Mouse (Mus musculus): ENCODE measurements at regions not wholly inside any gene's neighbourhood (a gene's known extent, or its start where the extent isn't known, plus 50 kb on each side); places are given as distances from the start of the nearest gene placed in this dataset.

DNA sequence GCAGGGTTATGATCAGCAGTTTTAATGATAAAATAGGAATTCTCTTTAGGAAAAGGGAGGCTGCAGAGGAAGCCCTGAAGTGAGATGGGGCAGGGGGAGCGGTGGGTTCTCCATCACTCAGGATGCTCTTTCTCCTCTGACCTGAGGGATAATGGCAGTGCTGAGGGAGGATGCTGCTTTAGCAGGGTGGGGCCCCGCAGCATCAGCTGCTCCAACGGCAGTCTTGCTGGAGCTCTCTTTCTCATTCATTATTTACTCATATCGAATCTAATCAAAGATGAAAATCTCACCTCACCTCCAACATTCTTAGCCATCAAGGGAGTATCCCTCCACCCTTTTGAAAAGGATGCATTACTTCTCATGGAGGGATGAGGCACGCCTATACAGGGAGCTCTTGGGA, 141.7 kb downstream of the Gm11011 start:
- TF ChIP-seq TCF3 (IDR thresholded peaks at IDR 0.05; ENCODE audit: insufficient read length, low read depth), result no peak
- no peak for TF ChIP-seq MYOD1 (IDR thresholded peaks at IDR 0.05; ENCODE audit: control insufficient read depth in 1 of 3, insufficient read length in 2 of 3, low read depth in 2 of 3)
- no peak for TF ChIP-seq USF1 (IDR thresholded peaks at IDR 0.05; ENCODE audit: low read depth)
- no peak for TF ChIP-seq E2F4 (IDR thresholded peaks at IDR 0.05; ENCODE audit: insufficient read depth)
- TF ChIP-seq POLR2A (IDR thresholded peaks at IDR 0.05; ENCODE audit: insufficient read length, low read depth), result no peak
- TF ChIP-seq CEBPB (IDR thresholded peaks at IDR 0.05; ENCODE audit: insufficient read depth, poor library complexity, severe bottlenecking), result no peak
- TF ChIP-seq MYOG (IDR thresholded peaks at IDR 0.05; ENCODE audit: control insufficient read depth in 1 of 3, insufficient read depth in 1 of 3, insufficient read length in 2 of 3, low read depth in 2 of 3), result no peak
- TF ChIP-seq SRF (IDR thresholded peaks at IDR 0.05; ENCODE audit: control insufficient read depth, insufficient read length, low read depth), result no peak
- no peak for TF ChIP-seq MAX (IDR thresholded peaks at IDR 0.05; ENCODE audit: low read depth)
- H3K4me2 ChIP-seq (ENCODE audit: low read depth), result no peak overlapping the region
- no peaks in the 10 kb centered on the region for H3K36me3 ChIP-seq (ENCODE audit: control insufficient read depth, insufficient read depth)
- H3K79me2 ChIP-seq (ENCODE audit: control insufficient read depth, insufficient read depth), result no peaks in the 10 kb centered on the region
- H3K4me3 ChIP-seq, result no peak overlapping the region
- no peak overlapping the region for H3ac ChIP-seq (ENCODE audit: control insufficient read depth, insufficient read length)
- H3K27me3 ChIP-seq (ENCODE audit: control insufficient read depth, insufficient read depth, insufficient read length), result no peaks in the 10 kb centered on the region

DNA sequence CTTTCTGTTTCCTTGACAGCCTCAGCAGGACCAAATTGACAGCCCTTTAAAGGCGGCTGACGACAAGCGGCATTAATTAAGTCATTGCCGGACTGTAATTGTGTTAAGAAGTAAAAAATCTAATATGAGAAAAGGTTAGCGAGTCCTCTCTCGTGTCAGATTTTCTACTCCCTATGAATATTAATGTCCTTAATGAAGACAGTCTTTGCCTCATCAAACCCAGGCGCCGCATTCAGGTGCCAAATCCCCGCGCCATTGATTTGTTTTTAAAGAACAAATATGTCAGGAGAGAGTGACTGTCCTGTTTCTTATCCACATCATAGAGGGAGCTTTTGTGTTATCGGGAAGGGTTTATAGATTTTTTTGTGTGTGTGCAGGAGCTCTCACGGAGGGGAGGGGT, 142.2 kb downstream of the Gm11011 start:
- H3K4me3 ChIP-seq, result no peak overlapping the region
- no peaks in the 10 kb centered on the region for H3K27me3 ChIP-seq (ENCODE audit: control insufficient read depth, insufficient read depth, insufficient read length)
- no peak overlapping the region for H3K4me2 ChIP-seq (ENCODE audit: low read depth)
- H3K79me2 ChIP-seq (ENCODE audit: control insufficient read depth, insufficient read depth), result no peaks in the 10 kb centered on the region
- no peaks in the 10 kb centered on the region for H3K36me3 ChIP-seq (ENCODE audit: control insufficient read depth, insufficient read depth)
- no peak overlapping the region for H3ac ChIP-seq (ENCODE audit: control insufficient read depth, insufficient read length)
- no peak for TF ChIP-seq E2F4 (IDR thresholded peaks at IDR 0.05; ENCODE audit: insufficient read depth)
- no peak for TF ChIP-seq TCF12 (IDR thresholded peaks at IDR 0.05; ENCODE audit: insufficient read depth, poor library complexity, severe bottlenecking)
- no peak for TF ChIP-seq POLR2A (IDR thresholded peaks at IDR 0.05; ENCODE audit: insufficient read length, low read depth)
- no peak for TF ChIP-seq MYOD1 (IDR thresholded peaks at IDR 0.05; ENCODE audit: control insufficient read depth in 1 of 3, insufficient read length in 2 of 3, low read depth in 2 of 3)
- no peak for TF ChIP-seq SRF (IDR thresholded peaks at IDR 0.05; ENCODE audit: control insufficient read depth, insufficient read length, low read depth)
- TF ChIP-seq MAX (IDR thresholded peaks at IDR 0.05; ENCODE audit: low read depth), result no peak
- TF ChIP-seq USF1 (IDR thresholded peaks at IDR 0.05; ENCODE audit: low read depth), result no peak
- no peak for TF ChIP-seq CEBPB (IDR thresholded peaks at IDR 0.05; ENCODE audit: insufficient read depth, poor library complexity, severe bottlenecking)
- TF ChIP-seq REST (IDR thresholded peaks at IDR 0.05; ENCODE audit: insufficient read depth, insufficient read length), result no peak
- TF ChIP-seq TCF3 (IDR thresholded peaks at IDR 0.05; ENCODE audit: insufficient read length, low read depth), result no peak
- TF ChIP-seq POLR2AphosphoS2 (IDR thresholded peaks at IDR 0.05; ENCODE audit: insufficient read length, low read depth), result no peak
- no peak for TF ChIP-seq MYOG (IDR thresholded peaks at IDR 0.05; ENCODE audit: control insufficient read depth in 1 of 3, insufficient read depth in 1 of 3, insufficient read length in 2 of 3, low read depth in 2 of 3)

DNA sequence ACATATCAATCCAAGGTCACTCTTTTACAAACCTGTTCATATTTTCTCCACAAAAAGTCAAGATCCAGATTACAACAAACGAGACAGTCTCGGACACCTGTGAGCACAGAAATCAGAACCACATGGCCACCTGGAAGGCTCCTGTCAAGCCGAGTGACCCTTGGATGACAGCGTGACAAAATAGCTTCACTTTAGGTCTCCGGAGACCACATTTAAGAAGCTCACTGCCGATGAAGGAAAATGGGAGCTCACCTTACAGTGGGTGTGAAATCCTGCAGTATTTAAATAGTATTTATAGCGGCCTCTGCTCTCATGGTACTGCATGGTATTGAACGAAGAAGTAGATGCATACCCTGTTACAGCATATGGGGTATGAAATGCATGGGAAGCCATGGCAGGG, 144.3 kb downstream of the Gm11011 start:
- Histone ChIP-seq H3K4me3 (no peak overlapping the region), H3K27me3 (ENCODE audit: control insufficient read depth, insufficient read depth, insufficient read length) (no peaks in the 10 kb centered on the region), H3ac (ENCODE audit: control insufficient read depth, insufficient read length) (no peak overlapping the region), H3K36me3 (ENCODE audit: control insufficient read depth, insufficient read depth) (no peaks in the 10 kb centered on the region), H3K4me2 (ENCODE audit: low read depth) (no peak overlapping the region), H3K79me2 (ENCODE audit: control insufficient read depth, insufficient read depth) (no peaks in the 10 kb centered on the region)
- TF ChIP-seq POLR2AphosphoS2 (IDR thresholded peaks at IDR 0.05; ENCODE audit: insufficient read length, low read depth) (no peak), MYOD1 (IDR thresholded peaks at IDR 0.05; ENCODE audit: control insufficient read depth in 1 of 3, insufficient read length in 2 of 3, low read depth in 2 of 3) (no peak), POLR2A (IDR thresholded peaks at IDR 0.05; ENCODE audit: insufficient read length, low read depth) (no peak), SRF (IDR thresholded peaks at IDR 0.05; ENCODE audit: control insufficient read depth, insufficient read length, low read depth) (no peak), REST (IDR thresholded peaks at IDR 0.05; ENCODE audit: insufficient read depth, insufficient read length) (no peak), TCF3 (IDR thresholded peaks at IDR 0.05; ENCODE audit: insufficient read length, low read depth) (no peak), USF1 (IDR thresholded peaks at IDR 0.05; ENCODE audit: low read depth) (no peak), E2F4 (IDR thresholded peaks at IDR 0.05; ENCODE audit: insufficient read depth) (no peak), CEBPB (IDR thresholded peaks at IDR 0.05; ENCODE audit: insufficient read depth, poor library complexity, severe bottlenecking) (no peak), MYOG (IDR thresholded peaks at IDR 0.05; ENCODE audit: control insufficient read depth in 1 of 3, insufficient read depth in 1 of 3, insufficient read length in 2 of 3, low read depth in 2 of 3) (no peak), MAX (IDR thresholded peaks at IDR 0.05; ENCODE audit: low read depth) (no peak), TCF12 (IDR thresholded peaks at IDR 0.05; ENCODE audit: insufficient read depth, poor library complexity, severe bottlenecking) (no peak)

GRCm38 (mm10) chr2:169431516-169431915, 156.0 kb downstream of the Gm11011 start:
- no peaks in the 10 kb centered on the region for H3K27me3 ChIP-seq (ENCODE audit: control insufficient read depth, insufficient read depth, insufficient read length)
- H3K4me3 ChIP-seq, result no peak overlapping the region
- H3ac ChIP-seq (ENCODE audit: control insufficient read depth, insufficient read length), result no peak overlapping the region
- no peak overlapping the region for H3K4me2 ChIP-seq (ENCODE audit: low read depth)
- TF ChIP-seq CEBPB (IDR thresholded peaks at IDR 0.05; ENCODE audit: insufficient read depth, poor library complexity, severe bottlenecking) (no peak), SRF (IDR thresholded peaks at IDR 0.05; ENCODE audit: control insufficient read depth, insufficient read length, low read depth) (no peak), TCF12 (IDR thresholded peaks at IDR 0.05; ENCODE audit: insufficient read depth, poor library complexity, severe bottlenecking) (no peak), MAX (IDR thresholded peaks at IDR 0.05; ENCODE audit: low read depth) (no peak), TCF3 (IDR thresholded peaks at IDR 0.05; ENCODE audit: insufficient read length, low read depth) (no peak), E2F4 (IDR thresholded peaks at IDR 0.05; ENCODE audit: insufficient read depth) (no peak), REST (IDR thresholded peaks at IDR 0.05; ENCODE audit: insufficient read depth, insufficient read length) (no peak), USF1 (IDR thresholded peaks at IDR 0.05; ENCODE audit: low read depth) (no peak), MYOG (IDR thresholded peaks at IDR 0.05; ENCODE audit: control insufficient read depth in 1 of 3, insufficient read depth in 1 of 3, insufficient read length in 2 of 3, low read depth in 2 of 3) (no peak), MYOD1 (IDR thresholded peaks at IDR 0.05; ENCODE audit: control insufficient read depth in 1 of 3, insufficient read length in 2 of 3, low read depth in 2 of 3) (no peak), POLR2A (IDR thresholded peaks at IDR 0.05; ENCODE audit: insufficient read length, low read depth) (no peak), POLR2AphosphoS2 (IDR thresholded peaks at IDR 0.05; ENCODE audit: insufficient read length, low read depth) (no peak)
- no peaks in the 10 kb centered on the region for H3K79me2 ChIP-seq (ENCODE audit: control insufficient read depth, insufficient read depth)
- H3K36me3 ChIP-seq (ENCODE audit: control insufficient read depth, insufficient read depth), result no peaks in the 10 kb centered on the region

All from myocyte (in vitro differentiated cells).